Mouse (Mus musculus) midbrain, postnatal 0 days (tissue): ENCODE data around the gene Hltf. TPM values are rescaled to one million over a fixed set of nuclear protein-coding genes. Genes with fewer than 3 reads are reported as not detected.

Source experiments
- ATAC-seq: fragments of 200-750 bp; cut with Nextera tagmentation; 2 replicates; pipeline ENCODE4 v1.8.0; 2017; ENCODE audit warnings: moderate number of reproducible peaks, mild to moderate bottlenecking, moderate TSS enrichment, moderate library complexity; ENCODE audit not compliant: low FRiP score
- DNase-seq: peaks from one replicate; pipeline ENCODE4 v3.0.0-alpha.2; 2015; ENCODE audit warnings: low spot score
- H3K27ac ChIP-seq: fragments of 300-500 bp; sonication (generic); 2 replicates; pipeline ENCODE4 v1.5.1; 2014; ENCODE audit warnings: low read depth, mild to moderate bottlenecking, low read length, mixed read lengths
- H3K27me3 ChIP-seq: fragments of 300-500 bp; sonication (generic); 2 replicates; pipeline ENCODE4 v1.6.1; 2014; ENCODE audit warnings: low read length, control low read depth, mixed read lengths; ENCODE audit not compliant: insufficient read depth
- H3K36me3 ChIP-seq: fragments of 300-500 bp; sonication (generic); 2 replicates; pipeline ENCODE4 v1.6.1; 2014; ENCODE audit warnings: low read length, control low read depth, mixed read lengths; ENCODE audit not compliant: insufficient read depth
- H3K4me1 ChIP-seq: fragments of 300-500 bp; sonication (generic); 2 replicates; pipeline ENCODE4 v1.6.1; 2014; ENCODE audit warnings: mild to moderate bottlenecking, control low read depth, antibody characterized with exemption, low read length, mixed read lengths; ENCODE audit not compliant: insufficient read depth
- H3K4me2 ChIP-seq: fragments of 300-500 bp; sonication (generic); 2 replicates; pipeline ENCODE4 v1.6.1; 2014; ENCODE audit warnings: low read depth, mild to moderate bottlenecking, low read length, mixed read lengths; ENCODE audit not compliant: poor library complexity, severe bottlenecking
- H3K4me3 ChIP-seq: fragments of 300-500 bp; sonication (generic); 2 replicates; pipeline ENCODE4 v1.5.1; 2014; ENCODE audit warnings: low read depth, mild to moderate bottlenecking, low read length, moderate library complexity
- H3K9ac ChIP-seq: fragments of 300-500 bp; sonication (generic); replicated peaks from 2 replicates; pipeline ENCODE4 v1.6.1; 2014; ENCODE audit warnings: mild to moderate bottlenecking, low read length, moderate library complexity, mixed read lengths; ENCODE audit not compliant: poor library complexity, severe bottlenecking
- H3K9me3 ChIP-seq: fragments of 300-500 bp; sonication (generic); 2 replicates; pipeline ENCODE4 v1.6.1; 2016; ENCODE audit warnings: low read length, control low read depth
- CTCF ChIP-seq: IDR thresholded peaks from 2 replicates; pipeline ENCODE4 v1.5.1; 2016; ENCODE audit warnings: antibody characterized with exemption, mild to moderate bottlenecking
- WGBS: fragments of 180-500 bp; shearing (Covaris S2); extraction: QIAGEN DNeasy Blood & Tissue Kit; methylation state at CpG from one replicate; pipeline ENCODE4 v1.1.7; 2014; 5-methylcytosine and 5-hydroxymethylcytosine counted together
- polyA plus RNA-seq: library from polyadenylated mRNA; unstranded; fragments of >200 nt; fragmentation: Nextera tagmentation; extraction: Ambion mirVana; gene quantifications from 2 replicates; pipeline ENCODE4 v1.2.1, GENCODE M21; 2015
- total RNA-seq: library from RNA; depleted of rRNA; stranded (reverse); fragments of >200 nt; gene quantifications from 2 replicates; pipeline ENCODE4 v1.2.3, GENCODE M21; 2014

The Hltf gene
- total and polyA plus RNA-seq, 2 experiments from 2014 or later: 8.1 to 13.5 TPM

DNA sequence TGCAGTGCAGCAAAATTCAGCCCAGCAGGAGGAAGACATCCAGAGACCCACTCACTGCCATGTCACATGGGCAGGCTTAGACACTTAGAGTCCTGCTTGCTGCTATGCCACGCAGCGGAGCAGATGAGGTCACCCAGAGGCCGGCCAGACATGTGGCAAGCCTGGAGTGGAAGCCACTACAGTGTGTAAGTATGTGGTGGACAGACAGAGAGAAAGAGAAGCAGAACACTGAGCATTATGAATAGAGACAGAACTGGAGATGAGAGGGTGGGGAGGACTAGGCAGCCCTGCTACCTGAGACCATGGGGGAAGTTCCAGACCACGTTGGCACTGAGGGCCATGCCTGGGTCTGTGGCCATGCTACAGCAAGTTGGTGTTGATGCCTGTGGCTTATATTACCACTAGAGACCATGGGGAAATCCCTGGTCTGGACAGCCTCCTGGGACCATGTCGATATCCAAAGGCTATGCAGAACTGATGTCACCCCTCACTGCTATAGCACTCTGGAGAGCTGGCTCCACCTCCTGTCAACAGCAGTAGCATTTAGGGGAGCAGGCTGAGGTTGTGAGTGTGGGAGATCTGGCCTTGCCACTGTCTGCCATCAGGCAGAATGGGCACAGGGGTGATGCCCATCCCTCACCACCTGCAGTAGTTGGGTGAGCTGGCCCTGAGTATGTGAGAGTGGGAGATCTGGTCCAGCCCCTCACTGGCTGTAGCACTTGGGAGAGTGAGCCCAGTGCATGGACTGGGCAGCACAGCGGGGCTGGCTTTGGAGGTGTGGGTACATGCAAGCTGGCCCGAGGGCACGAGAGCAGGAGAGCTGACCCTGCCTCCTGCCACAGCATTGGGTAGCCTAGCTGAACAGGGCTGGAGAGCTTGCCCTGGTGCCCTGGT is 73.1 kb downstream of the Hltf start:
- TF ChIP-seq CTCF: no peak
- H3K4me2 ChIP-seq: no peak overlapping the region
- DNase-seq: no peak
- no peak overlapping the region for H3K27ac ChIP-seq
- no peaks in the 10 kb centered on the region for H3K27me3 ChIP-seq
- no peaks in the 10 kb centered on the region for H3K4me1 ChIP-seq
- no peak overlapping the region for H3K4me3 ChIP-seq
- WGBS: 95% methylated on average over 8 of the region's 8 CpGs
- H3K36me3 ChIP-seq: peaks cover 20% of the 10 kb centered on the region
- no peak for ATAC-seq
- H3K9me3 ChIP-seq: no peaks in the 10 kb centered on the region
- H3K9ac ChIP-seq: no peak overlapping the region

GRCm38 (mm10) chr3:20131350-20131720 is 73.7 kb downstream of the Hltf start:
- no peaks in the 10 kb centered on the region for H3K4me1 ChIP-seq
- no peak overlapping the region for H3K4me2 ChIP-seq
- WGBS: 96% methylated on average over 2 of the region's 2 CpGs
- DNase-seq: no peak
- H3K27ac ChIP-seq: no peak overlapping the region
- no peak overlapping the region for H3K9ac ChIP-seq
- peaks cover 22% of the 10 kb centered on the region for H3K36me3 ChIP-seq
- H3K4me3 ChIP-seq: no peak overlapping the region
- ATAC-seq: no peak
- no peaks in the 10 kb centered on the region for H3K9me3 ChIP-seq
- TF ChIP-seq CTCF: no peak
- no peaks in the 10 kb centered on the region for H3K27me3 ChIP-seq

DNA sequence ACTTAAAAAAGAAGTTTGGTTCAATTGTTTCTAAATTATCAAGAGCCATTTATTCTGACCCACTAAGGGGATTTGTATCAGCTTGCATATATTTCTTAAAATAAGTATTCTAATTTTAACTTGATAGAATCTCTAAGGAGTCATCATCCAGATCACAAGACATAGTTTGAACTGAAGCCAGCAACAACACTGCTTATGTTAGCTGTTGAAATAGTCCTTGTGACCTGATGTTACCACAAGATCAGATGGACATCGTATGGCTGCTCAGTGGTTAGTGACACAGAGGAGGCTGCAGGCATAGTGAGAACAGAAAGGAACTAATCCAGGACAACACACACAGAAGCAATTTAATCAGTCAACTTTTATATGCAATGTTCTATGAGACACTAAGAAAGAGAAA is 75.1 kb downstream of the Hltf start:
- no peak for DNase-seq
- no peaks in the 10 kb centered on the region for H3K9me3 ChIP-seq
- no peak for ATAC-seq
- no peak for TF ChIP-seq CTCF
- H3K9ac ChIP-seq: no peak overlapping the region
- H3K4me2 ChIP-seq: no peak overlapping the region
- H3K4me3 ChIP-seq: no peak overlapping the region
- no peaks in the 10 kb centered on the region for H3K4me1 ChIP-seq
- WGBS: 95% methylated on average over 1 of the region's 1 CpGs
- peaks cover 25% of the 10 kb centered on the region for H3K36me3 ChIP-seq
- no peaks in the 10 kb centered on the region for H3K27me3 ChIP-seq
- no peak overlapping the region for H3K27ac ChIP-seq

- 94% methylated on average over 1 of the region's 1 CpGs for WGBS
- ATAC-seq (no peak), DNase-seq (no peak)
- Histone ChIP-seq H3K9me3 (no peaks in the 10 kb centered on the region), H3K27ac (no peak overlapping the region), H3K4me3 (no peak overlapping the region), H3K27me3 (no peaks in the 10 kb centered on the region), H3K36me3 (peaks cover 20% of the 10 kb centered on the region), H3K4me2 (no peak overlapping the region), H3K9ac (no peak overlapping the region), H3K4me1 (no peaks in the 10 kb centered on the region)
- no peak for TF ChIP-seq CTCF
Measured at GRCm38 (mm10) chr3:20133745-20134144, 76.1 kb downstream of the Hltf start.

DNA sequence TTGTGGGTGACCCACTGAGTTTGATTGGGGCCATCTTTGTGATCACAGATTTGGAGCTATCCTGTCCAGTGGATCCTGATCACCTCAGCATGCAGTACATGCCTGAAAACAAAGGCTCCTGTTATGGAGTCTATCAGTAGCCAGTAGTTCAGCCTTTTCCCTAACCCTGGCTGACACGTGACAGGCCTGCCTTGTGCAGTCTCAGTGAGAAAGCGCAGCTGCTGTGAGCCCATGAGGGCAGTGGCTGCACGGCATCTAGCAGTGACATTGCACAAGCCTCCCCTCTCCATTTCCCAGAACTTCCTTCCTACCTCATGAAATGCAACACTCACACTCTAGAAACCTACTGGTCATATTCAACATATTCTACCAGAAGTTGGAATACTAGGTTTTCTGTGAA is 76.9 kb downstream of the Hltf start:
- 84% methylated on average over 3 of the region's 3 CpGs for WGBS
- Histone ChIP-seq H3K27ac (no peak overlapping the region), H3K4me3 (no peak overlapping the region), H3K36me3 (peaks cover 18% of the 10 kb centered on the region), H3K9ac (no peak overlapping the region), H3K27me3 (no peaks in the 10 kb centered on the region), H3K9me3 (no peaks in the 10 kb centered on the region), H3K4me2 (no peak overlapping the region), H3K4me1 (no peaks in the 10 kb centered on the region)
- TF ChIP-seq CTCF: no peak
- ATAC-seq: no peak
- DNase-seq: no peak

GRCm38 (mm10) chr3:20136868-20137581 is 79.4 kb downstream of the Hltf start:
- WGBS: 91% methylated on average over 9 of the region's 9 CpGs
- no peak overlapping the region for H3K27ac ChIP-seq
- no peak overlapping the region for H3K4me3 ChIP-seq
- H3K4me2 ChIP-seq: no peak overlapping the region
- H3K9me3 ChIP-seq: no peaks in the 10 kb centered on the region
- TF ChIP-seq CTCF: no peak
- no peak for ATAC-seq
- no peaks in the 10 kb centered on the region for H3K27me3 ChIP-seq
- DNase-seq: no peak
- peaks cover 15% of the 10 kb centered on the region for H3K36me3 ChIP-seq
- H3K4me1 ChIP-seq: no peaks in the 10 kb centered on the region
- no peak overlapping the region for H3K9ac ChIP-seq
